Mouse (Mus musculus) heart, embryonic 13.5 days (tissue): ENCODE measurements around the gene Itga7. TPM values are rescaled to one million over a fixed set of nuclear protein-coding genes. Genes with fewer than 3 reads are reported as not detected.
A peak's percentile ranks its signal among the peaks of the same experiment; 100 is the strongest.

ENCODE experiments used
- ATAC-seq: fragments of 200-750 bp; cut with Nextera tagmentation; 2 replicates; pipeline ENCODE4 v1.8.0; 2017; ENCODE audit warnings: moderate TSS enrichment; ENCODE audit not compliant: insufficient number of reproducible peaks, low FRiP score, low TSS enrichment; ENCODE audit errors: extremely low read depth
- H3K27ac ChIP-seq: fragments of 300-500 bp; sonication (generic); replicated peaks from 2 replicates; pipeline ENCODE4 v1.5.1; 2015; ENCODE audit warnings: moderate library complexity, mild to moderate bottlenecking, inconsistent platforms
- H3K27me3 ChIP-seq: fragments of 300-500 bp; sonication (generic); replicated peaks from 2 replicates; pipeline ENCODE4 v1.6.1; 2015; ENCODE audit warnings: mild to moderate bottlenecking, inconsistent platforms
- H3K36me3 ChIP-seq: fragments of 300-500 bp; sonication (generic); 2 replicates; pipeline ENCODE4 v1.6.1; 2015; ENCODE audit warnings: mild to moderate bottlenecking, inconsistent platforms
- H3K4me1 ChIP-seq: fragments of 300-500 bp; sonication (generic); 2 replicates; pipeline ENCODE4 v1.6.1; 2015; ENCODE audit warnings: inconsistent platforms
- H3K4me2 ChIP-seq: fragments of 300-500 bp; sonication (generic); 2 replicates; pipeline ENCODE4 v1.6.1; 2015; ENCODE audit warnings: inconsistent platforms, mild to moderate bottlenecking, moderate library complexity
- H3K4me3 ChIP-seq: fragments of 300-500 bp; sonication (generic); 2 replicates; pipeline ENCODE4 v1.5.1; 2015; ENCODE audit warnings: moderate library complexity, mild to moderate bottlenecking, inconsistent platforms
- H3K9ac ChIP-seq: fragments of 300-500 bp; sonication (generic); 2 replicates; pipeline ENCODE4 v1.6.1; 2015; ENCODE audit warnings: inconsistent platforms, mild to moderate bottlenecking, moderate library complexity
- H3K9me3 ChIP-seq: fragments of 300-500 bp; sonication (generic); 2 replicates; pipeline ENCODE4 v1.6.1; 2016; ENCODE audit warnings: inconsistent platforms
- WGBS: fragments of 180-500 bp; shearing (Covaris S2); methylation state at CpG from one replicate; pipeline ENCODE4 v1.1.7; 2015; ENCODE audit warnings: mixed read lengths; 5-methylcytosine and 5-hydroxymethylcytosine counted together
- polyA plus RNA-seq: library from polyadenylated mRNA; unstranded; fragments of >200 nt; fragmentation: Nextera tagmentation; extraction: Ambion mirVana; gene quantifications from 2 replicates; pipeline ENCODE4 v1.2.1, GENCODE M21; 2015

The Itga7 gene
- polyA plus RNA-seq, 1 experiment from 2014 or later, result 2.9 TPM

DNA sequence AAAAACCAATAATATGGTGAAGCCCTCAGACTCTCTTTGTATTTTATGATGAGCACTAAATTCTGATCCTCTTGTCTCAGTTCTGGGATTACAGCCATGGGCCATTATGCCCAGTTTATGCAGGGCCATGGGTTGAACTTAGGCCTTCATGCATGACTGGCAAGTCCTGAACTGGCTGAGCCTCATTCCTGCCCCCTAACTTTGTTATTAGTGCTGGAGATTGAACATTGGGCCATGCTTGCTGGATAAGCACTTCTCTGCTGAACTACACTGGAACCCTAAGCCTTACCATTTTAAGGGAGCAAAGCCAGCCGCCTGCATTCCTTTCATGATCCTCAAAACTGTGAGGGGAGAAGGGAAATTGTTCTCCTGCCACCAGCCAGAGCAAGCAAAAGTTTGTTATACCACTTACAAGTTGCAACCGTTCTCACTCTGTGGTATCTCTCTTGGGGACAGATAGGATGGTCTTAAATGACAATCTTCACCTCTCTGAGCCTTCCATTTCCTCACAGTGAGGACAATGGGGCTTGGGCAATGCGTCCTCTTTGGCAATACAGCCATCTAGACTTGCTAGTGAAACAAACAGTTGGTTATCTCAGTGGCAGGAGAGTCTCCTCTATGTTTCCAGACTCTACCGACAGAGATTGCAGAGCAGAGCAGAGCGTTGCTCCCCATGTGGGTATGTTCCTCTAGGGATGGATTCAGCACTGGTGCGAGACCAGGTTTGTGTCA is 33.7 kb upstream of the Itga7 start:
- H3K4me2 ChIP-seq, result no peak overlapping the region
- H3K4me3 ChIP-seq, result no peak overlapping the region
- H3K9me3 ChIP-seq, result no peaks in the 10 kb centered on the region
- H3K4me1 ChIP-seq, result peaks cover 14% of the 10 kb centered on the region
- H3K36me3 ChIP-seq, result no peaks in the 10 kb centered on the region
- H3K9ac ChIP-seq, result no peak overlapping the region
- 56% methylated on average over 6 of the region's 6 CpGs for WGBS
- H3K27ac ChIP-seq, result no peak overlapping the region
- H3K27me3 ChIP-seq, result peaks cover 21% of the 10 kb centered on the region
- ATAC-seq, result no peak

DNA sequence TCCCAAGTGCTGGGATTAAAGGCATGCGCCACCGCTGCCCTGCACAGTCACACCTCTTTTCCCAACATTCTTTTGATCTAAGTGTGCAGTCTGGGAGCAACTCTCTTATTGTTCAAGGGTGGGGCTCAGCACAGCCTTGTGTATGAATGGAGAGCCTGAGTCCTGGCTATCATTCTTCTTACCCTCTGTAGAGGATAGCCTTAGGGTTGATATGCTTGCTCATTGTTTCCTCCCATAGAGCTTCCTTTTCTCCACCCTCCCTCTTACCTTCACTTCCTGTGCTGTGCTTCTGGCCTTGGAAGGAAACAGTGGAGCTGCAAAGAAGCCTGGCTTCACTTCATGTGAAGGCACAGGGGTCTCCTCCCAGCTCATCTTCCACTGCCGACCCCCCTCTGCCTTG is 32.9 kb upstream of the Itga7 start, which contains the start of gene Cd63:
Cd63 (plus strand) TSS at position 292 of the 400 bp plus-strand sequence.
- Histone ChIP-seq H3K4me1 (peaks cover 9% of the 10 kb centered on the region), H3K27me3 (peaks cover 21% of the 10 kb centered on the region), H3K9ac (no peak within 1 kb of the TSS), H3K4me3 (no peak within 1 kb of the TSS), H3K4me2 (no peak within 1 kb of the TSS), H3K36me3 (no peaks in the 10 kb centered on the region), H3K9me3 (no peaks in the 10 kb centered on the region), H3K27ac (no peak within 1 kb of the TSS)
- ATAC-seq, result no peak
- WGBS, result 78% methylated on average over 3 of the region's 3 CpGs

DNA sequence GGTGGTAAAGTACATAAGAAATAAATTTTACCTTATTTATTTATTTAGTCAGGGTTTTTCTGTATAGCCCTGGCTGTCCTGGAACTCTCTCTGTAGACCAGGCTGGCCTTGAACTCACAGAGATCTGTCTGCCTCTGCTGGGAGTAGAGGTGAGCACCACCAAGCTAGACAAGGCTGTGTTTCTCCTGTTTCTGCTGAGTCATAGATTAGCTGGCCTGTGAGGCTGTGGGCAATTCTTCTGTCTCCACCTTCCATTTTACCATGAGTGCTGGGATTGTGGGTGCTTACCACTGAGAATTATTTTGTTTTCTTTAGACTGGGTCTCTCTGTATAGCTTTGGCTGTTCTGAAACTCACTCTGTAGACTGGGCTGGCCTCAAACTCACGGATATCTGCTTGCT is 32.2 kb upstream of the Itga7 start:
- no peak for ATAC-seq
- no peak overlapping the region for H3K4me3 ChIP-seq
- H3K9me3 ChIP-seq, result no peaks in the 10 kb centered on the region
- no peak overlapping the region for H3K27ac ChIP-seq
- 71% methylated on average over 1 of the region's 1 CpGs for WGBS
- H3K4me2 ChIP-seq, result no peak overlapping the region
- peaks cover 13% of the 10 kb centered on the region for H3K27me3 ChIP-seq
- 0 out of 2 replicates have a peak, but pooled peaks cover 3% of the 10 kb centered on the region for H3K4me1 ChIP-seq
- no peaks in the 10 kb centered on the region for H3K36me3 ChIP-seq
- no peak overlapping the region for H3K9ac ChIP-seq

DNA sequence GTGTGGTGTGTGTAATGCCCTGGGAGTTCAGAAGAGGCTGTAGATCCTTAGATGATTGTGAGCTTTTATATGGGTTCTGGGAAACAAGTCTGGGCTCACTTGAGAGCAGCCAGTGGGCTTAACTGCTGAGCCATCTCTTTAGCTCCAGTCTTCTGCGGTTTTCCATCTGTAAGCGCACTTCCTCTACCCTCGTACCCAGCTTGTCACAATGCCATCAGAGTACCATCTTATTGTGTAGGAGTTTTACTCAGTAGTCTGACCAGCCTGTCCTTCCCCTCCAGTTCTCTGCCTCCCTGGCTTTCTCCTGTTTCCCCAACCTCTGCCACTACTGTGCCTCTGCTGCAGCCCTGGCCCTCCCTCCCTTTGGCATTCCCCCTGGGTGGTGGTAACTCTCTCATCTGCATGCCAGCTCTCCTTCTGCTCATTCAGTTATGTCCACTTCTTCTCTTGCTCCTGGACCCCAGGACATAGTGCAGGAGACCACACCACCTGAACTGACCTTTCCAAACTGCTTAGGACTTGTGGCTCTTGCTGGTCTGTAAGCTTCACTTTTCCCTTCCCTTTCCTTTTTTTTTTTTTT is 31.1 kb upstream of the Itga7 start:
- H3K9me3 ChIP-seq, result no peaks in the 10 kb centered on the region
- H3K27me3 ChIP-seq, result 0 out of 2 replicates have a peak, but pooled peaks cover 5% of the 10 kb centered on the region
- ATAC-seq, result no peak
- no peak overlapping the region for H3K4me2 ChIP-seq
- no peaks in the 10 kb centered on the region for H3K36me3 ChIP-seq
- H3K4me1 ChIP-seq, result no peaks in the 10 kb centered on the region
- H3K4me3 ChIP-seq, result no peak overlapping the region
- no peak overlapping the region for H3K9ac ChIP-seq
- H3K27ac ChIP-seq, result no peak overlapping the region
- 76% methylated on average over 3 of the region's 3 CpGs for WGBS

DNA sequence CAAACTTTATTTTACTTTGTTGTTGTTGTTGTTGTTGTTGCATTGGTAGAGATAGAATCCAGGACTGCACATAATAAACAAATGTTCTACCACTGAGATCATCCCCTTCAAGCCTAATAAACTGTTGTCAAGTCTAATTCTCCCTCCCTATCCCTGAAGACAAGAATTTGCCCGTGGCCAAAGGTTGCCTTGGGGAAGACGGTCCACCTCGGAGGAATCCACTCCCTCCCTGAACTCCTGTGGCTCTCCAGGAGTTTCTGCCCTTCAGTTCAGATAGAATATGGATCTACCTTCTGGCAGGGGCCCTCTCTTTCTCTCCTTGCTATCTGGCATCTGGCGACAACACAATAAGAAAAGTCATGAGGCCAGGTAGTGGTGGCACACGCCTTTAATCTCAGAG is 28.8 kb upstream of the Itga7 start:
- no peaks in the 10 kb centered on the region for H3K27me3 ChIP-seq
- H3K4me3 ChIP-seq, result no peak overlapping the region
- H3K27ac ChIP-seq, result no peak overlapping the region
- H3K9ac ChIP-seq, result no peak overlapping the region
- ATAC-seq, result no peak
- H3K36me3 ChIP-seq, result no peaks in the 10 kb centered on the region
- no peak overlapping the region for H3K4me2 ChIP-seq
- 69% methylated on average over 5 of the region's 5 CpGs for WGBS
- peaks cover 8% of the 10 kb centered on the region for H3K4me1 ChIP-seq
- no peaks in the 10 kb centered on the region for H3K9me3 ChIP-seq

DNA sequence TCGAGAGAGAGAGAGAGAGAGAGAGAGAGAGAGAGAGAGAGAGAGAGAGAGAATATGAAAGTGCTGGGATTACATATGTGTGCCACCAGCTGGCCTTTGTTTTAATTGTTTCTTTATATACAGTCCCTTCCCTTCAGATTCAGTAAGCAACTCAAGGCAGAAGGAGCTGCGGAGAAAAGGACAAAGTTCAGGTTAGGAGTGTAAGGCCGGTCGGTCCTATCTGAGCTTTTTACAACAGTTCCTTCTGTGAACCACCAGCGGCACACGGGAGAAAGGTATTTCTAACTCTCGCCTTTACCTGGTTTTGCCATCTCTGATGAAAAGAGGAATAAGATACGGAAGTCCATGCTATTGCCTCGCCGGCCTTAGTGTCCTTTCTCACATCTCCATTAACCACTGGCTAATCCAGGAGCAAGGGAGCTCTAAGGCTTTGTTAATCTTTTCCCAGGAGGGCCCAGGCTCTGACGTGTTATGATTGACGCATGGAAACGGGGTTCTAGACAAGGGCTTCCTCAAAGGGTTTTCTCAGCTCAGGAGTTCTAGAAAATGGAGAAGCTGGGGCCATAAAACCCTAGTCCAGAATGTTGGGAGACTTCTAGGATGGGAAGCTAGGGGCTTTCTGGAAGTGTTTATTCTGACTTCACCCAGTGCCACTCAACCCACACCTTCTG is 24.7 kb upstream of the Itga7 start:
- H3K4me3 ChIP-seq, result peak overlapping the region; percentile 95
- no peaks in the 10 kb centered on the region for H3K9me3 ChIP-seq
- peak overlapping the region; percentile 99 for H3K9ac ChIP-seq
- ATAC-seq, result no peak
- H3K4me2 ChIP-seq, result peak overlapping the region; percentile 79
- 61% methylated on average over 13 of the region's 13 CpGs for WGBS
- H3K36me3 ChIP-seq, result peaks cover 27% of the 10 kb centered on the region
- H3K27ac ChIP-seq, result peak overlapping the region; percentile 94
- H3K27me3 ChIP-seq, result no peaks in the 10 kb centered on the region
- peaks cover 38% of the 10 kb centered on the region for H3K4me1 ChIP-seq

DNA sequence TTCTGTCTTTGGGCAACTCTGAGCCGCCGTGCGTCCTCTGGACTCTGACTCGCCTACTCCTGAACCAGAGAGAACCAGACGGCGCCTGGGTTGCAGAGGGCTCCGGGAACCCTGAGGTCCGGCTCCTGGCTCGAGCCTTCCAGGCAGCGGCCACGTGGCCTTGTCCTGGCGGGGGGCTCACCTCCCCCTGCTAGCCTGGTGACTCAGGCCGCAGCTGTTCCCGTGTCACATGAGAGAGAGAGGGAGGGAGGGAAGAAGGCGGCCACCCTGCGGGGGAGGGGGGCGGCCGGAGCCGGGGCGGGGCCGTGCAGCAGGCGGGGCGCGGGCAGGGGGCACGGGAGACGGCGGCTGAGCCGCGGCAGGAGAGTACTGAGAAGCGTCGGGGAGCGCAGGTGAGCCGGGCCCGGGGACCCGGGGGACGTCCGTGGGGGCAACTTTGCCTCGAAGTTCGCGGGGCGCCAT is 24.0 kb upstream of the Itga7 start:
- WGBS, result 1% methylated on average over 39 of the region's 41 CpGs

DNA sequence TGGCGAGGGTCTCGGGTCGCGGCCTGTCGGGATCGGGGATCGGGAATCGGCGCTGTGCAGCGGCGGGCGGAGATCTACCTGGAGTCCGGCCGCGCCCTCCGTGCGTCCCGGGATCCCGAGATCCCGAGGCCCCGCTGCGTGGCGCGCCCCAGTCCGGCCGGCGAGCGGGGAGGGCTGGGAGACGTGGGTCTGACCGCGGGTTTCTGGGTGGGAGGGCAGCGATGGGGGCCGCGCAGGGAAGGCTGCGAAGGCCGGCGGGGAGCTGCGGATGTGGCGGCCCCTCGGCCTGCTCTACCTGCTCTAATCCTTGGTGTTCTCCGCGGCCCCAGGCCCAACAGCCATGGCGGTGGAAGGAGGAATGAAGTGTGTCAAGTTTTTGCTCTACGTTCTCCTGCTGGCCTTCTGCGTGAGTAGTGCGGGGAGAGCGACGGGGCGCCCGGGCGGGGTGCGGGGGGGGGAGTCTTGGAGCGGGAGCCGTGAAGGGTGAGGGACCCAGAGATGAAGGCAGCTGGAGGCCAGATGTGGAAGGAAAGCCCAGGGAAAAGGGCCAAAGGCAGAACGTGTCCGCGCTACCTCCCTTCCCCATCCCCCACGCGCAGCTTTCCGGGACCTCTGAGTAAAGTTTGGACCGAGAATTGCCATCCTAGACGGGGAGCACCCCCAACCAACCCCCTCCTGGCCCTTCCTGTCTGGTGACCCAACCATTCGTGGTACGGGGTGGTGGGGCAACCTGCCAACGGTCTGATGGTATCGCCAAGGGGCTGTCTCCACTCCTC is 23.4 kb upstream of the Itga7 start:
- peaks cover 38% of the 10 kb centered on the region for H3K4me1 ChIP-seq
- H3K4me2 ChIP-seq, result peak overlapping the region; percentile 79
- WGBS, result under 1% methylated on average over 64 of the region's 66 CpGs
- peaks cover 40% of the 10 kb centered on the region for H3K36me3 ChIP-seq
- ATAC-seq, result peak; percentile 4; the same call in 1 of the 2 replicates
- peak overlapping the region; percentile 94 for H3K27ac ChIP-seq
- no peaks in the 10 kb centered on the region for H3K9me3 ChIP-seq
- peak overlapping the region; percentile 95 for H3K4me3 ChIP-seq
- H3K9ac ChIP-seq, result peak overlapping the region; percentile 99
- no peaks in the 10 kb centered on the region for H3K27me3 ChIP-seq

More for the DNA sequence above, 24.0 kb upstream of the Itga7 start:
- H3K4me2 ChIP-seq, result peak overlapping the region; percentile 79
- H3K27ac ChIP-seq, result peak overlapping the region; percentile 94
- no peaks in the 10 kb centered on the region for H3K27me3 ChIP-seq
- H3K9me3 ChIP-seq, result no peaks in the 10 kb centered on the region
- H3K4me3 ChIP-seq, result peak overlapping the region; percentile 95
- ATAC-seq, result peak; percentile 73
- peaks cover 38% of the 10 kb centered on the region for H3K4me1 ChIP-seq
- peak overlapping the region; percentile 99 for H3K9ac ChIP-seq
- H3K36me3 ChIP-seq, result peaks cover 34% of the 10 kb centered on the region

DNA sequence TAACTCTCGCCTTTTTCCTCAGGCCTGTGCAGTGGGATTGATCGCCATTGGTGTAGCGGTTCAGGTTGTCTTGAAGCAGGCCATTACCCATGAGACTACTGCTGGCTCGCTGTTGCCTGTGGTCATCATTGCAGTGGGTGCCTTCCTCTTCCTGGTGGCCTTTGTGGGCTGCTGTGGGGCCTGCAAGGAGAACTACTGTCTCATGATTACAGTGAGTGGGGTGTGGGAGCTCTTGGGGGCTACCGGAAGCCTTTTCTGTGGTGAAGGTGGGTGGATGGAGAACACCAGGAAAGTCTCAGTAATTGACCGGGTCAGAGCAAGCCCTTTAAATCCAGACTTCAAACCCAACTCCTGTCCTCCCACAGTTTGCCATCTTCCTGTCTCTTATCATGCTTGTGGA is 22.2 kb upstream of the Itga7 start:
- Histone ChIP-seq H3K4me3 (peak overlapping the region; percentile 95), H3K4me2 (peak overlapping the region; percentile 79), H3K27ac (peak overlapping the region; percentile 39; the same call in 1 of the 2 replicates), H3K27me3 (no peaks in the 10 kb centered on the region), H3K9me3 (no peaks in the 10 kb centered on the region), H3K4me1 (peaks cover 38% of the 10 kb centered on the region), H3K9ac (peak overlapping the region; percentile 99), H3K36me3 (peaks cover 49% of the 10 kb centered on the region)
- ATAC-seq, result no peak
- WGBS, result 86% methylated on average over 6 of the region's 6 CpGs

DNA sequence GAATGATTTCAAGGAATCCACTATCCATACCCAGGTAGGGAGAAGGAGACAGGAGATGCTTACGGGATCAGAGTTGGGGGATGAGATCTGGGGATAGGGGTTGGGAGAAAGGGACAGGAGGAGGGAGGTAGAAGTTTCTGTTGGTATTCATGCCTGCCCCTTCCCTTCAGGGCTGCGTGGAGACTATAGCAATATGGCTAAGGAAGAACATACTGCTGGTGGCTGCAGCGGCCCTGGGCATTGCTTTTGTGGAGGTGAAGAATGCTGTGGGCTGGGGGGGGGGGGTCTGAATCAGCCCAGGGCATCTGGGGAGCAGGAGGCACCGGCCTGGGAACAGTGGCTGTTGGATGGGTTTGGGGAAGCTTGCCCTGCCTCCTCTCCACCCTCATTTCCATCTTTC is 21.4 kb upstream of the Itga7 start:
- H3K4me3 ChIP-seq, result no peak overlapping the region
- peaks cover 38% of the 10 kb centered on the region for H3K4me1 ChIP-seq
- ATAC-seq, result no peak
- 80% methylated on average over 4 of the region's 4 CpGs for WGBS
- peaks cover 58% of the 10 kb centered on the region for H3K36me3 ChIP-seq
- peak overlapping the region; percentile 1 for H3K9ac ChIP-seq
- no peak overlapping the region for H3K4me2 ChIP-seq
- H3K9me3 ChIP-seq, result no peaks in the 10 kb centered on the region
- no peaks in the 10 kb centered on the region for H3K27me3 ChIP-seq
- H3K27ac ChIP-seq, result no peak overlapping the region

DNA sequence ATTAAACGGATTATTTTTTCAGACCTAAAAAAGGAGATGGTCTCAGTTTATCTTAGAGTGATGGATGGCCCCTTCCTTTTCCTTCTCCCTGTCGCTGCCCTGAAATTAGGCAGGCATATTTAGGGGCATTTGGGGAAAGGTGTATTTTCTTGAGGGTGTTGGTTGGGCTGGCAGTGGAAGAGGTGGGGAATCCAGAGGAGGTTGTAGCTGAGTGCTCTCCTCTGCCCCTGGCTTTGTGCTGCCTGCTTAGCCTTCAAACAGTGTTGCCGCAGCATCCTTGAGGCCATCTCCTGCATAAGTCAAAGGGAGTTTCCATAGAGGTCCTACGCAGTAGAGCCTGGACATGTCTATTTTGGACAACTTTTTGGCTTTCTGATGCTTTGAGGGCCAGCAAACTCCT is 20.8 kb upstream of the Itga7 start:
- no peak overlapping the region for H3K4me3 ChIP-seq
- no peak for ATAC-seq
- peaks cover 63% of the 10 kb centered on the region for H3K36me3 ChIP-seq
- WGBS, result 65% methylated on average over 4 of the region's 4 CpGs
- no peaks in the 10 kb centered on the region for H3K9me3 ChIP-seq
- no peak overlapping the region for H3K9ac ChIP-seq
- peak overlapping the region; percentile 41; the same call in 1 of the 2 replicates for H3K27ac ChIP-seq
- no peaks in the 10 kb centered on the region for H3K27me3 ChIP-seq
- no peak overlapping the region for H3K4me2 ChIP-seq
- peaks cover 38% of the 10 kb centered on the region for H3K4me1 ChIP-seq
